Mouse (Mus musculus) G1E (cell line): ENCODE measurements around the gene Ccr7.

Experiments used
- CTCF ChIP-seq: IDR thresholded peaks from 2 replicates; pipeline ENCODE4 v1.5.1; 2012; ENCODE audit warnings: low read depth, low read length, inconsistent platforms, mixed read lengths
- GATA1 ChIP-seq: IDR thresholded peaks from 2 replicates; pipeline ENCODE4 v1.6.1; 2012; ENCODE audit warnings: borderline replicate concordance, low read length, inconsistent platforms, mixed read lengths
- GATA2 ChIP-seq: IDR thresholded peaks from 2 replicates; pipeline ENCODE4 v1.6.1; 2012; ENCODE audit warnings: low read depth, low read length, inconsistent platforms, borderline replicate concordance
- POLR2AphosphoS5 ChIP-seq: IDR thresholded peaks from 2 replicates; pipeline ENCODE4 v1.6.1; 2012; ENCODE audit warnings: low read depth, low read length, inconsistent platforms; ENCODE audit not compliant: insufficient replicate concordance

DNA sequence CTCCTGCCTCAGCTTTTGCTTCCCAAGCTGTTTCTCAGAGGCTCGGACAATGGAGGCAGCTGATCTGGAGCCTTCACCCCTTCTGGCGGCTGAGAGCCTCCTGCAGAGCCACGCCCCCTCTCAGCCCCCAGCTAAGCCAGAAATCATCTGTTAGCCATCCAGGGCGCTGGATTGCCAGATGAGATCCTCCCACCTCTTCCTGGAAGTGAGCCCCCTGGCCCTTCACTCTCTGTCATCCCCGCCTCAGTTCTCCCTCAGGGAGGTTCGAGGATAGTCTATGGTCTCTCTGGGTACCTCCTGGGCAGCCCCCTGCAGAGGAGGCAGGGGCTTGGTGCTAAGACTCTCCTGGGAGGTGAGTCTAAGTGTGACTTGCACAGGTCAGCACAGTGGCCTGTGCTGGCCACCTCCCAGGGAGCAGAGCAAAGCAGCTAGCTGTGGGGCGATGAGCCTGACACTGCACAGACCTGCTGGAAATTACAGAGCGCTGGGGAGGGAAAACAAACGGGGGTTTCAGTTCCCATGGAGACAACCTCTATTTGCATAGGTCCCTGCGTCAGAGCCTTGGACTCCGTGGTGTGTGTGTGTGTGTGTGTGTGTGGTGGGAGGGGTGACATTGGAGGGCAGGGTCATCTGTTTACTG is 22.7 kb downstream of the Ccr7 start:
- TF ChIP-seq GATA2 (no peak), GATA1 (no peak), CTCF (no peak), POLR2AphosphoS5 (no peak)
